Mouse (Mus musculus) testis, adult 2 months (tissue): ENCODE results near the gene Svip. TPM values are rescaled to one million over a fixed set of nuclear protein-coding genes. Genes with fewer than 3 reads are reported as not detected.
A peak's percentile ranks its signal among the peaks of the same experiment; 100 is the strongest.

Source experiments
- H3K27ac ChIP-seq: fragments of 200-500 bp; 2 replicates; pipeline ENCODE4 v1.5.1; 2012; ENCODE audit warnings: low read depth, low read length; ENCODE audit not compliant: control insufficient read depth, insufficient read depth
- H3K27me3 ChIP-seq: fragments of 200-500 bp; 2 replicates; pipeline ENCODE4 v1.6.1; 2012; ENCODE audit warnings: mild to moderate bottlenecking, low read length, moderate library complexity; ENCODE audit not compliant: control insufficient read depth, insufficient read depth
- H3K36me3 ChIP-seq: fragments of 200-500 bp; 2 replicates; pipeline ENCODE4 v1.6.1; 2012; ENCODE audit warnings: mild to moderate bottlenecking, low read length; ENCODE audit not compliant: control insufficient read depth, insufficient read depth
- H3K4me1 ChIP-seq: fragments of 200-500 bp; 2 replicates; pipeline ENCODE4 v1.6.1; 2012; ENCODE audit warnings: low read length; ENCODE audit not compliant: control insufficient read depth, insufficient read depth
- H3K4me3 ChIP-seq: fragments of 200-500 bp; 2 replicates; pipeline ENCODE4 v1.5.1; 2012; ENCODE audit warnings: low read depth, mild to moderate bottlenecking, low read length, moderate library complexity, mixed read lengths; ENCODE audit not compliant: control insufficient read depth
- CTCF ChIP-seq: fragments of 200-500 bp; IDR thresholded peaks from 2 replicates; pipeline ENCODE4 v1.5.1; 2012; ENCODE audit warnings: low read depth, mild to moderate bottlenecking, inconsistent platforms, low read length, moderate library complexity; ENCODE audit not compliant: control insufficient read depth, insufficient read depth, insufficient replicate concordance
- POLR2A ChIP-seq: fragments of 200-500 bp; IDR thresholded peaks from 2 replicates; pipeline ENCODE4 v1.6.1; 2012; ENCODE audit warnings: low read depth, mild to moderate bottlenecking, inconsistent platforms, low read length, moderate library complexity; ENCODE audit not compliant: control insufficient read depth
- polyA plus RNA-seq: library from polyadenylated mRNA; depleted of rRNA; stranded (reverse); fragments of >200 nt; gene quantifications from 2 replicates; pipeline ENCODE4 v1.2.3, GENCODE M21; 2012

Gene Svip
- polyA plus RNA-seq, 1 experiment = 262 TPM

DNA sequence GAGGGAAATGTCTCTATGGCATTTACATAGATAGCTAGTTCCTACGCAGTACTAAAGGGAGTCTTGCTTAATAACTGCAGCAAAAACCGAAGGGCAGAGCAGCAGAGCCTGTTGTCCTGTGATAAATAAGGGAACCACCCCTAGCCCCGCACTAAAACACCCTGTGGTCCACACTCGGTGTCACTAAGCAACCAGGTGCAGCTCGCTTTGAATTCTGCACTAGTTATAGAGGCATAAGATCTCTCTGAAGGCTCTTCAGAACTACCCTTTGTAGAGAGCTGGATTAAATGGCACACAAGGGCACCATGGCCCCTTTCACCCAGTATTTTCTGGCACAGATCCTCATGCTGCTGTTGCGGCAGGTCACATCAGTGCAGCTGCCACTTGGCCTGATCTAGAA is 30.6 kb downstream of the Svip start:
- Histone ChIP-seq H3K4me1 (no peaks in the 10 kb centered on the region), H3K4me3 (no peak overlapping the region), H3K36me3 (no peaks in the 10 kb centered on the region), H3K27me3 (no peaks in the 10 kb centered on the region), H3K27ac (no peak overlapping the region)
- TF ChIP-seq CTCF (no peak), POLR2A (no peak)

DNA sequence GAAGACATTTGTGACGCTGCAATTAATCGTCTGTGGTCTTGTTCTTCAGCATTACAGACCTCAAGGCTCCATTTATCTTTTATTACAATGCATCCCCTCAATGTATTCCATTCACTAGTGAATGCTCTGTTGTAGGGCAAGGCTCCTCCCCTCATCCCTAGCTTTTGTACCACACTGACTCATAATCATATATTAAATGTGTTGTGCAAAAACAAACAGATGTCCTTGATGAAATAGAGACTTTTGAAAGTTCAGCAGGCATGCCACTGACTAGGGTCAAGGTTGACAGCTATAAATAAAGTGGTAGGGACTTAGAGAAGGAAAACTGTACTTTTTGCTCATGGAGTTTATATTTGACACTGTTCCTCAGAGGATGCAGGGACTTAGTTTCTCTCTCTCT is 32.3 kb downstream of the Svip start:
- Histone ChIP-seq H3K27ac (no peak overlapping the region), H3K36me3 (no peaks in the 10 kb centered on the region), H3K4me3 (no peak overlapping the region), H3K4me1 (no peaks in the 10 kb centered on the region), H3K27me3 (no peaks in the 10 kb centered on the region)
- TF ChIP-seq POLR2A (no peak), CTCF (no peak)

DNA sequence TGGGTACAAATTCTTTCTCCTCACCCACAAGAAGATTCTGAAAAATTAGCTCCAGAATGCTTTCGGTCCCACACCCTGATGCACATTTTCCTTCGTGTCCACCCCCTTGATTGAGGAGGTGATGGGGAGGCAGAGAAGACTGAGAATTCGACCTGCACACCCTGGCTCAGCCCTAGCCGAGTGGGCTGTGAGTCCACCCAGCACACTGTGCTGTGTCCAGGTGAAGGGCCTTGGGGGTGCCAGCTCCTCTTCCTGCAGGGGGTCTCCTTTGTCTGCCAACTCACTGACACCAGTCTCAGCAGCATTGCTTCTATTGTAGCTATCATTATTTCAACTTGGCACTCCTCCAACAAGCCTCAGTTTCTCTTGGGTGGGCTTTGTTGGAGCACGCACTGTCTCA is 32.7 kb downstream of the Svip start:
- Histone ChIP-seq H3K4me1 (no peaks in the 10 kb centered on the region), H3K4me3 (no peak overlapping the region), H3K27ac (no peak overlapping the region), H3K36me3 (no peaks in the 10 kb centered on the region), H3K27me3 (no peaks in the 10 kb centered on the region)
- TF ChIP-seq POLR2A = no peak
- no peak for TF ChIP-seq CTCF

DNA sequence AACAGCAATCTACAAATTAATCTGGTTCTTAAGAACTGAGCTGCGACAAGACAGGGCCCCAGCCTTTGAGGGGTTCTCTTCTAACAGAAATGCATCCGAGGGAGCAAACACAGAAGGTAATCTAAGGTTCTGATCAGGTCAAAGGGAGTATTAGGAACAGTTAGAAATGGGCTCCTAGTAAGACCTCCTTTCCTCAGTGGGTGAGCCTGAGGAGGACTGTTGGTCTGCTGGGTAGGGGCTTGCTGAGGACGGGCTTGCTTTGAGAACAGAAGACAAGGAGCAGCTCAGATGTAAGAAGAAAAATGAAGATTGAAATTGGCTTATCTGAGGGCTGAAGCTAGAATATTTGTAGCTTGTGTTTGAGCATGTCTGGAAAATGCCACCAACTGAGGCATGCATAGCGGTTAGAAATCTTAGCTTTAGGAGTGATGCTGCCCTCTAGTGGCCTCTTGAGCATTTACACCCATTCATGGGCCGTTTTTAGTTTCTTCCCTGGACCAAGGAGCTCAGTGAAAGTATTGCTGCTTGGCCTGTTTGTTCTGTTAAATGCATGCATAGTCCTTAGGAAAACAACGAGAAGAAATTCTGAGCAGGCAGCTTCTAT is 33.5 kb downstream of the Svip start:
- Histone ChIP-seq H3K27ac (no peak overlapping the region), H3K4me3 (no peak overlapping the region), H3K4me1 (no peaks in the 10 kb centered on the region), H3K27me3 (no peaks in the 10 kb centered on the region), H3K36me3 (no peaks in the 10 kb centered on the region)
- TF ChIP-seq POLR2A = no peak
- TF ChIP-seq CTCF = peak; percentile 19; the same call in 1 of the 2 replicates

DNA sequence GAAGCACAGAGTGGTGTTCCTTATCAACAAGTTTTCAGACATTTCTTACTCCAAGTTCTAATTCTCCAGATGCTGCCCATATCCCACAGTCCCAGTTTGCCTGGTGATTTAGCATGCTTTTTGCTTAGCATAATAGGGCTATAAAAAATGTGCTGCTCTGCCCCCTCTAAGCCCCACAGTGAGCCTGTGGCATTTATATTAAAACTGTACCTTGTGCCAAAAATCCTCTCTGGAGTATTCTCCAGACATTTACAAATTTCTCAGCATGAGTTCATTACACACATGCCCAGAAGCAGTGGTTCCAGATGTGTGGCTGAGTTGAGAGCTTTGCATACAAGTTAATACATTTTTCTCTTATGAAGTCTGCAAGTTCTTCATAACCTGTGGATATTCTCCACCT is 36.4 kb downstream of the Svip start:
- no peak overlapping the region for H3K27ac ChIP-seq
- H3K4me1 ChIP-seq = no peaks in the 10 kb centered on the region
- H3K27me3 ChIP-seq = no peaks in the 10 kb centered on the region
- TF ChIP-seq POLR2A = no peak
- H3K36me3 ChIP-seq = no peaks in the 10 kb centered on the region
- H3K4me3 ChIP-seq = no peak overlapping the region

DNA sequence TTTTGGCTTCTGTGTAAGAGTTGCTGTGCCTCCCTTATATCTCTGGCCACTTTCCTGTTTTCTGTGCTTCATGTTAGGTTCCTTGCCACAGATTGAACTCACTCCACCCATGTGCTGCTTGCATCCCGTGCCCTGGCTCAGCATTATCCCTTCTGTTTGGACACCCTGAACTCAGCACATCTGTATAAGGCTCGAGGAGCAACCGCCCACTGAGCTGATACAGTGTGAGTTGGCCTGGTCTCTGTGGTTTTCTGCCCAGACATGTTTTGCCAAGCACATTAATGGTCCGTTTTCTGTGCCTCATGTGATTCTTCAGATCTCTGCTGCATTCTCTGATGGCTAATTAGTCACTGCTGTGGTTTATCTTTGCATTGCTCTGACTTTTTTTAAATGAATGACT is 38.2 kb downstream of the Svip start:
- no peaks in the 10 kb centered on the region for H3K36me3 ChIP-seq
- no peak overlapping the region for H3K4me3 ChIP-seq
- H3K4me1 ChIP-seq = no peaks in the 10 kb centered on the region
- no peak overlapping the region for H3K27ac ChIP-seq
- H3K27me3 ChIP-seq = no peaks in the 10 kb centered on the region
- TF ChIP-seq CTCF = no peak
- TF ChIP-seq POLR2A = no peak

DNA sequence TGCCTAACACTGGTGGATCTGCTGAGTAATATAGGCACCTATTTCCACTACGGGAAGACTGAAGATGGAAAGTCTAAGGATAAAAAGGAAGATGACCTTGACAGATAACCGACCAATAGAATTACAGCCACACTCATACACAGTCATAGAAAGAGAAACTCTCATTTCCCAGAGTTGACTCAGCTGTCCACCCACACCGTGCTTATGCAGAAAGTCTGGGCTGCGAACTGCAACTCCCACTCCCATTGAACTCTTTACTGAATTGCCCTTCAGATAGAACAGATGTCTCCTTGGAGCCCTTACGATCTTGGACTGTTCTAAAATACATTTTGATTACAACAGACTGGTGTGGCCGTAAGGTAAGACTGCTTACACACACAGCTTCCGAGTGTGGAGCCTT is 41.1 kb downstream of the Svip start:
- Histone ChIP-seq H3K27me3 (no peaks in the 10 kb centered on the region), H3K4me3 (no peak overlapping the region), H3K36me3 (no peaks in the 10 kb centered on the region), H3K4me1 (no peaks in the 10 kb centered on the region), H3K27ac (no peak overlapping the region)
- TF ChIP-seq CTCF (no peak), POLR2A (no peak)
